Mouse (Mus musculus): ENCODE data around the gene Cd44. TPM values are rescaled to one million over a fixed set of nuclear protein-coding genes. Genes with fewer than 3 reads are reported as not detected.

Gene Cd44
- polyA plus RNA-seq, 1 experiment from 2014 or later, result 15.2 TPM

DNA sequence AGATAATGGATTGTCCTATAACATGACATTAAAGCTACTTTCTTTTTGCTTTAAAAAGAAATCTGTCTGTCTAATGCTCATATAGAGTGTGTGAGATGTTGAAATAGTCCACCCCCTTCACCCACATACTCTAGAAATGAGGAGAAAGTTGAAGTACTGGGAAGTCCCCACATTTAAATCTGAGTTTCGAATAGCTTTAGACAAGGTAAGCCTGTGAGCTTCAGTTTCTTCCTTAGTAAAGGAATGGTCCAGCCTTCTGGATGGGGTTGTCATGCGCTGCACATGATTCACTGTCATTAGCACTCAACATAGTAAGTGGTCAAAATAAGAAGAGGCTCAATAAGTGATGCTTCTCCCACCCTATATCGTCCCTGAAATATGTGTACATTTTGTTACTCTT, 48.2 kb downstream of the Cd44 start:
- DNase-seq (no peak), ATAC-seq (no peak)
- H3K36me3 ChIP-seq (replicated peaks; ENCODE audit: insufficient read depth, low read length), result peaks cover 19% of the 10 kb centered on the region; the same call in 1 of the 2 replicates
- H3K9me3 ChIP-seq (ENCODE audit: low read length), result no peaks in the 10 kb centered on the region
- no peaks in the 10 kb centered on the region for H3K4me1 ChIP-seq (ENCODE audit: insufficient read depth)
- no peak overlapping the region for H3K4me3 ChIP-seq (ENCODE audit: low read depth, low read length)
- TF ChIP-seq EP300 (IDR thresholded peaks at IDR 0.05; ENCODE audit: low read depth), result no peak
- TF ChIP-seq CTCF (IDR thresholded peaks at IDR 0.05; ENCODE audit: low read depth), result no peak
- no peak overlapping the region for H3K4me2 ChIP-seq (ENCODE audit: low read depth, low read length)
- H3K9ac ChIP-seq (replicated peaks), result no peak overlapping the region
- no peak overlapping the region for H3K27ac ChIP-seq (ENCODE audit: low read depth)
- H3K27me3 ChIP-seq (ENCODE audit: insufficient read depth, low read length), result no peaks in the 10 kb centered on the region
- 82% methylated on average over 3 of the region's 3 CpGs for WGBS (ENCODE audit: insufficient replicate concordance)

- 27% methylated on average over 4 of the region's 4 CpGs for WGBS (ENCODE audit: insufficient replicate concordance)
Measured at GRCm38 (mm10) chr2:102851936-102852477, 49.5 kb downstream of the Cd44 start.

GRCm38 (mm10) chr2:102850026-102850425, 51.4 kb downstream of the Cd44 start:
- Histone ChIP-seq H3K9me3 (ENCODE audit: low read length) (no peaks in the 10 kb centered on the region), H3K27me3 (ENCODE audit: insufficient read depth, low read length) (no peaks in the 10 kb centered on the region), H3K36me3 (replicated peaks; ENCODE audit: insufficient read depth, low read length) (peaks cover 19% of the 10 kb centered on the region; the same call in 1 of the 2 replicates), H3K4me1 (ENCODE audit: insufficient read depth) (no peaks in the 10 kb centered on the region), H3K27ac (ENCODE audit: low read depth) (no peak overlapping the region), H3K4me3 (ENCODE audit: low read depth, low read length) (no peak overlapping the region), H3K4me2 (ENCODE audit: low read depth, low read length) (no peak overlapping the region), H3K9ac (replicated peaks) (no peak overlapping the region)
- DNase-seq (no peak), ATAC-seq (no peak)
- TF ChIP-seq CTCF (IDR thresholded peaks at IDR 0.05; ENCODE audit: low read depth), result no peak

More at GRCm38 (mm10) chr2:102851936-102852477, 49.5 kb downstream of the Cd44 start:
- no peak for DNase-seq
- Histone ChIP-seq H3K4me3 (ENCODE audit: low read depth, low read length) (no peak overlapping the region), H3K4me1 (ENCODE audit: insufficient read depth) (no peaks in the 10 kb centered on the region), H3K9ac (replicated peaks) (no peak overlapping the region), H3K27ac (ENCODE audit: low read depth) (no peak overlapping the region), H3K27me3 (ENCODE audit: insufficient read depth, low read length) (no peaks in the 10 kb centered on the region), H3K9me3 (ENCODE audit: low read length) (no peaks in the 10 kb centered on the region), H3K36me3 (replicated peaks; ENCODE audit: insufficient read depth, low read length) (peaks cover 19% of the 10 kb centered on the region; the same call in 1 of the 2 replicates), H3K4me2 (ENCODE audit: low read depth, low read length) (no peak overlapping the region)
- no peak for ATAC-seq
- TF ChIP-seq EP300 (IDR thresholded peaks at IDR 0.05; ENCODE audit: low read depth), result no peak
- no peak for TF ChIP-seq CTCF (IDR thresholded peaks at IDR 0.05; ENCODE audit: low read depth)

GRCm38 (mm10) chr2:102848811-102849433, 52.5 kb downstream of the Cd44 start:
- DNase-seq, result no peak

DNA sequence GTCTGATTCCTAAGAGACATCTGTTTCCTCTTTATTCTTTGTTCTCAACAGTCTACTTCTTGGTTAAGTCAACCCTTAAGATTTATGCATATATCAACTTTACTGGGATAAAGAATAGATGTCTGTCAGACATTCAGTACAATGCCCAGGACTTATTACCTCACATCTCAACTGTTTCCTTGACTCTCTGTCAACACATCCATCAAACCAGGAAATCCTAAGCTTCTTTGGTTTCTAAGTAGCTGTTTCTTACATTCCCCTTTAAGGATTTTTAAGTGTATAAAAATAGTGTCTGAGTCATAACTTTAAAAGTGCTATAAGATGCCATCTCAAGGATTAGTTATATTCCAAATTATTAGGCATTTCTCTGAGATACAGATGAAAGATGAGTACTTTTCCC, 60.2 kb downstream of the Cd44 start:
- H3K9me3 ChIP-seq (ENCODE audit: low read length), result no peaks in the 10 kb centered on the region
- no peak overlapping the region for H3K4me3 ChIP-seq (ENCODE audit: low read depth, low read length)
- no peaks in the 10 kb centered on the region for H3K36me3 ChIP-seq (replicated peaks; ENCODE audit: insufficient read depth, low read length)
- H3K27me3 ChIP-seq (ENCODE audit: insufficient read depth, low read length), result no peaks in the 10 kb centered on the region
- no peak overlapping the region for H3K27ac ChIP-seq (ENCODE audit: low read depth)
- TF ChIP-seq EP300 (IDR thresholded peaks at IDR 0.05; ENCODE audit: low read depth) (no peak), CTCF (IDR thresholded peaks at IDR 0.05; ENCODE audit: low read depth) (no peak)
- DNase-seq, result no peak
- no peak for ATAC-seq
- no peak overlapping the region for H3K4me2 ChIP-seq (ENCODE audit: low read depth, low read length)
- H3K4me1 ChIP-seq (ENCODE audit: insufficient read depth), result no peaks in the 10 kb centered on the region
- H3K9ac ChIP-seq (replicated peaks), result no peak overlapping the region

More at GRCm38 (mm10) chr2:102848811-102849433, 52.5 kb downstream of the Cd44 start:
- H3K36me3 ChIP-seq (replicated peaks; ENCODE audit: insufficient read depth, low read length), result peaks cover 10% of the 10 kb centered on the region; the same call in 1 of the 2 replicates
- no peaks in the 10 kb centered on the region for H3K27me3 ChIP-seq (ENCODE audit: insufficient read depth, low read length)
- H3K4me3 ChIP-seq (ENCODE audit: low read depth, low read length), result no peak overlapping the region
- H3K4me1 ChIP-seq (ENCODE audit: insufficient read depth), result no peaks in the 10 kb centered on the region
- 52% methylated on average over 5 of the region's 5 CpGs for WGBS (ENCODE audit: insufficient replicate concordance)
- no peak overlapping the region for H3K4me2 ChIP-seq (ENCODE audit: low read depth, low read length)
- no peaks in the 10 kb centered on the region for H3K9me3 ChIP-seq (ENCODE audit: low read length)
- no peak overlapping the region for H3K9ac ChIP-seq (replicated peaks)
- no peak overlapping the region for H3K27ac ChIP-seq (ENCODE audit: low read depth)
- no peak for TF ChIP-seq CTCF (IDR thresholded peaks at IDR 0.05; ENCODE audit: low read depth)
- TF ChIP-seq EP300 (IDR thresholded peaks at IDR 0.05; ENCODE audit: low read depth), result no peak
- no peak for ATAC-seq

GRCm38 (mm10) chr2:102838179-102838578, 63.3 kb downstream of the Cd44 start:
- H3K4me3 ChIP-seq (ENCODE audit: low read depth, low read length), result no peak overlapping the region
- TF ChIP-seq CTCF (IDR thresholded peaks at IDR 0.05; ENCODE audit: low read depth) (no peak), EP300 (IDR thresholded peaks at IDR 0.05; ENCODE audit: low read depth) (no peak)
- no peaks in the 10 kb centered on the region for H3K27me3 ChIP-seq (ENCODE audit: insufficient read depth, low read length)
- H3K27ac ChIP-seq (ENCODE audit: low read depth), result no peak overlapping the region
- no peak for DNase-seq
- no peak for ATAC-seq
- no peaks in the 10 kb centered on the region for H3K4me1 ChIP-seq (ENCODE audit: insufficient read depth)
- no peaks in the 10 kb centered on the region for H3K9me3 ChIP-seq (ENCODE audit: low read length)
- no peak overlapping the region for H3K9ac ChIP-seq (replicated peaks)
- no peak overlapping the region for H3K4me2 ChIP-seq (ENCODE audit: low read depth, low read length)
- no peaks in the 10 kb centered on the region for H3K36me3 ChIP-seq (replicated peaks; ENCODE audit: insufficient read depth, low read length)
- WGBS (ENCODE audit: insufficient replicate concordance), result 85% methylated on average over 7 of the region's 7 CpGs

All from liver, postnatal 0 days (tissue).